Mouse (Mus musculus) cortical plate, adult 2 months (tissue): ENCODE results near the gene Hoxc9.

Source experiments
- CTCF ChIP-seq: fragments of 200-500 bp; IDR thresholded peaks from 2 replicates; pipeline ENCODE4 v1.5.1; 2011; ENCODE audit warnings: mild to moderate bottlenecking, control low read depth, low read length; ENCODE audit not compliant: insufficient read depth; ENCODE audit errors: extremely low read depth
- POLR2A ChIP-seq: fragments of 200-500 bp; IDR thresholded peaks from 2 replicates; pipeline ENCODE4 v1.6.1; 2011; ENCODE audit warnings: mild to moderate bottlenecking, low read length, control low read depth; ENCODE audit not compliant: insufficient read depth; ENCODE audit errors: extremely low read depth

DNA sequence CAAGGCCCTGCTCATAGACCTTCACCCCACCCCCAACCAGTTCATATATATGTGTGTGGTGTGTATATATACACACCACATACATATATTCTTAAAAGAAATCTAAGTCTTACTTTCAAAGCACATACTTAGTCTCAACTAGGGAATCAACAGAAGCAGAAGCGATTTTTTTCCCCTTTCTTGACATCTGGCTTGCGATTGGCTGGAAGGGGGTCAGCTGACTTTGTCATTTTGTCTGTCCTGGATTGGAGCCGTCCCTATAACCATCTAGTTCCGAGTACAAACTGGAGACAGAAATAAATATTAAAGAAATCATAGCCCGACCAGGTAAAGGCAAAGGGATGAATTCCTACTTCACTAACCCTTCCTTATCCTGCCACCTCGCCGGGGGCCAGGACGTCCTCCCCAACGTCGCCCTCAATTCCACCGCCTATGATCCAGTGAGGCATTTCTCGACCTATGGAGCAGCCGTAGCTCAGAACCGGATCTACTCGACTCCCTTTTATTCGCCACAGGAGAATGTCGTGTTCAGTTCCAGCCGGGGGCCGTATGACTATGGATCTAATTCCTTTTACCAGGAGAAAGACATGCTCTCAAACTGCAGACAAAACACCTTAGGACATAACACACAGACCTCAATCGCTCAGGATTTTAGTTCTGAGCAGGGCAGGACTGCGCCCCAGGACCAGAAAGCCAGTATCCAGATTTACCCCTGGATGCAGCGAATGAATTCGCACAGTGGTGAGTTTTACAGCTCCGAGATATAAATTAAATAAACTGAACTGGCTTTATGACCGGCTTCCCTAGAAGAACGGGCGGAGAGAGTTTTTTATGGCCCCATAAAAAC lies 33.2 kb downstream of the Hoxc9 start:
- TF ChIP-seq CTCF = no peak
- TF ChIP-seq POLR2A = no peak
